In the genomic region with DNA sequence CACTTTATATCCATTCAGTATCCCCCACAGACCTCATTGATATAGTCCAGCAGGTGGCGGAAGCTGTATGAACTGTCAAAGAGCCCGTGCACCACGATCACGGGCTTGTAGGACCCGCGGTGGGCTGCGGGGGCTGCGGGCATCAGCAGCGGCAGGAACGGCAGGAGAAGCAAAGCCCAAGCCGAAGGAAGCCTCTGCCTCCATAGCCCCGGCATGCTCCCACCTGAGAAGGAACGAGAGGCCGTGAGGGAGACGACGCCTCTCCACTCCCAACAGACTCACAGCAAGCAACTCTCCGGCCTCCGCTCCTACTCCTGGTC, we compare ENCODE assay signal across 8 mouse cellular contexts. TPM values are rescaled to one million over a fixed set of nuclear protein-coding genes. Genes with fewer than 3 reads are reported as not detected.
DNase-seq lines count a peak whose midpoint lies in the region; ATAC-seq and TF ChIP-seq lines count a peak whose summit lies in the region.

No protein-coding gene starts in this region.

- no peak for TF ChIP-seq EP300 in liver, embryonic 14.5 days (IDR thresholded peaks at IDR 0.05; ENCODE audit: low read depth)

- WGBS in embryonic facial prominence, embryonic 10.5 days = under 1% methylated on average over 18 of the region's 18 CpGs
- WGBS in hindbrain, embryonic 11.5 days = 0% methylated on average over 18 of the region's 18 CpGs
- WGBS in liver, embryonic 14.5 days (ENCODE audit: insufficient replicate concordance) = under 1% methylated on average over 18 of the region's 18 CpGs
- WGBS in neural tube, embryonic 15.5 days = 0% methylated on average over 18 of the region's 18 CpGs

- H3K9ac ChIP-seq in hindbrain, embryonic 11.5 days (ENCODE audit: low read depth, low read length) = peak overlapping the region; percentile 64
- peak overlapping the region; percentile 68 for H3K9ac ChIP-seq in liver, embryonic 14.5 days (replicated peaks)
- peak overlapping the region; percentile 70 for H3K9ac ChIP-seq in neural tube, embryonic 15.5 days (replicated peaks)

- H3K36me3 ChIP-seq in testis, adult 2 months (ENCODE audit: control insufficient read depth, insufficient read depth, low read length) = no peaks in the 10 kb centered on the region
- H3K36me3 ChIP-seq in embryonic facial prominence, embryonic 10.5 days (replicated peaks) = peaks cover 35% of the 10 kb centered on the region
- no peaks in the 10 kb centered on the region for H3K36me3 ChIP-seq in hindbrain, embryonic 11.5 days (ENCODE audit: control insufficient read depth, insufficient read depth, low read length)
- no peaks in the 10 kb centered on the region for H3K36me3 ChIP-seq in liver, embryonic 14.5 days (replicated peaks; ENCODE audit: control insufficient read depth, insufficient read depth, low read depth)
- H3K36me3 ChIP-seq in neural tube, embryonic 15.5 days = peaks cover 21% of the 10 kb centered on the region

- no peak for TF ChIP-seq POLR2A in testis, adult 2 months (IDR thresholded peaks at IDR 0.05; ENCODE audit: control insufficient read depth, low read depth, low read length)

- H3K4me3 ChIP-seq in testis, adult 2 months (ENCODE audit: control insufficient read depth, low read depth, low read length) = peak overlapping the region; percentile 94
- H3K4me3 ChIP-seq in embryonic facial prominence, embryonic 10.5 days = peak overlapping the region; percentile 77
- H3K4me3 ChIP-seq in hindbrain, embryonic 11.5 days (ENCODE audit: low read depth, low read length) = peak overlapping the region; percentile 67
- H3K4me3 ChIP-seq in liver, embryonic 14.5 days (ENCODE audit: insufficient read depth in 1 of 2, low read depth in 2 of 2, low read length in 2 of 2) = peak overlapping the region; percentile 74 to 84
- H3K4me3 ChIP-seq in neural tube, embryonic 15.5 days (replicated peaks) = peak overlapping the region; percentile 78

- H3K9me3 ChIP-seq in embryonic facial prominence, embryonic 10.5 days = no peaks in the 10 kb centered on the region
- H3K9me3 ChIP-seq in hindbrain, embryonic 11.5 days (ENCODE audit: control insufficient read depth, low read length) = no peaks in the 10 kb centered on the region
- H3K9me3 ChIP-seq in liver, embryonic 14.5 days (ENCODE audit: control insufficient read depth, low read length) = no peaks in the 10 kb centered on the region
- no peaks in the 10 kb centered on the region for H3K9me3 ChIP-seq in neural tube, embryonic 15.5 days (replicated peaks)

- peaks cover 5% of the 10 kb centered on the region; the same call in 1 of the 2 replicates for H3K27me3 ChIP-seq in testis, adult 2 months (ENCODE audit: control insufficient read depth, insufficient read depth, low read length)
- peaks cover 33% of the 10 kb centered on the region for H3K27me3 ChIP-seq in embryonic facial prominence, embryonic 10.5 days (replicated peaks; ENCODE audit: low read depth, poor library complexity, severe bottlenecking)
- H3K27me3 ChIP-seq in hindbrain, embryonic 11.5 days (ENCODE audit: control insufficient read depth, insufficient read depth, low read length) = peaks cover 26% of the 10 kb centered on the region
- H3K27me3 ChIP-seq in liver, embryonic 14.5 days (ENCODE audit: control insufficient read depth, insufficient read depth, low read length) = peaks cover 38% of the 10 kb centered on the region
- peaks cover 10% of the 10 kb centered on the region; the same call in 1 of the 2 replicates for H3K27me3 ChIP-seq in neural tube, embryonic 15.5 days (replicated peaks)

- H3K4me2 ChIP-seq in hindbrain, embryonic 11.5 days (replicated peaks; ENCODE audit: low read depth, low read length) = peak overlapping the region; percentile 60
- H3K4me2 ChIP-seq in liver, embryonic 14.5 days (ENCODE audit: low read depth) = peak overlapping the region; percentile 88
- peak overlapping the region; percentile 90 for H3K4me2 ChIP-seq in neural tube, embryonic 15.5 days

- H3K4me1 ChIP-seq in testis, adult 2 months (ENCODE audit: control insufficient read depth, insufficient read depth, low read length) = peaks cover 44% of the 10 kb centered on the region
- H3K4me1 ChIP-seq in embryonic facial prominence, embryonic 10.5 days = peaks cover 59% of the 10 kb centered on the region
- peaks cover 29% of the 10 kb centered on the region for H3K4me1 ChIP-seq in hindbrain, embryonic 11.5 days (replicated peaks; ENCODE audit: control insufficient read depth, insufficient read depth, low read length)
- peaks cover 4 to 9% of the 10 kb centered on the region in 2 experiments for H3K4me1 ChIP-seq in liver, embryonic 14.5 days (replicated peaks; ENCODE audit: control insufficient read depth in 2 of 2, insufficient read depth in 2 of 2, low read length in 1 of 2)
- H3K4me1 ChIP-seq in neural tube, embryonic 15.5 days = peaks cover 57% of the 10 kb centered on the region

- ATAC-seq in hindbrain, embryonic 11.5 days (ENCODE audit: low FRiP score) = peak; percentile 46
- peak; percentile 36; the same call in 1 of the 2 replicates for ATAC-seq in liver, embryonic 14.5 days (ENCODE audit: insufficient read depth)
- peak; percentile 46 for ATAC-seq in neural tube, embryonic 15.5 days (ENCODE audit: low FRiP score)

- TF ChIP-seq CTCF in testis, adult 2 months (IDR thresholded peaks at IDR 0.05; ENCODE audit: control insufficient read depth, insufficient read depth, insufficient replicate concordance, low read depth, low read length) = peak; percentile 18; the same call in 1 of the 2 replicates
- TF ChIP-seq CTCF in liver, embryonic 14.5 days (IDR thresholded peaks at IDR 0.05; ENCODE audit: low read depth) = peak; percentile 70

- DNase-seq in testis, postnatal 14 days (ENCODE audit: low spot score) = no peak
- DNase-seq in embryonic facial prominence, embryonic 10.5 days (ENCODE audit: low spot score) = peak; percentile 66
- peak; percentile 69 for DNase-seq in hindbrain, embryonic 11.5 days (ENCODE audit: low spot score)
- no peak for DNase-seq in liver, embryonic 14.5 days (ENCODE audit: low read depth in 3 of 3, low spot score in 3 of 3)
- no peak for DNase-seq in urinary bladder, adult 2 months (ENCODE audit: low spot score)
- DNase-seq in ovary, postnatal 14 days (ENCODE audit: low spot score) = no peak

- peak overlapping the region; percentile 81 for H3K27ac ChIP-seq in testis, adult 2 months (ENCODE audit: control insufficient read depth, insufficient read depth, low read depth, low read length)
- peak overlapping the region; percentile 92 for H3K27ac ChIP-seq in embryonic facial prominence, embryonic 10.5 days (replicated peaks)
- H3K27ac ChIP-seq in hindbrain, embryonic 11.5 days (ENCODE audit: low read depth, low read length) = peak overlapping the region; percentile 8
- H3K27ac ChIP-seq in liver, embryonic 14.5 days = 0 out of 2 replicates have a peak overlapping the region, but pooled peaks have one; percentile 23
- peak overlapping the region; percentile 93 for H3K27ac ChIP-seq in neural tube, embryonic 15.5 days (replicated peaks)

RNA-seq across cellular contexts. Expression of gene Ppt2, which starts 1.6 kb away (rescaled TPM):
- polyA plus RNA-seq in testis, adult 2 months (2012; rRNA removed) = 15.9 and 20.2 TPM in 2 replicates
- polyA plus RNA-seq in embryonic facial prominence, embryonic 10.5 days (2016; fragmentation: Nextera tagmentation; extraction: Ambion mirVana) = 18.6 and 19.5 TPM in 2 replicates
- polyA plus RNA-seq in hindbrain, embryonic 11.5 days (2014; fragmentation: Nextera tagmentation; extraction: Ambion mirVana) = 23.6 and 26.0 TPM in 2 replicates
- 10.4 and 11.6 TPM in 2 replicates for polyA plus RNA-seq in liver, embryonic 14.5 days (2012; rRNA removed)
- 10.5 and 12.9 TPM in 2 replicates for polyA plus RNA-seq in liver, embryonic 14.5 days (2014; fragmentation: Nextera tagmentation; extraction: Ambion mirVana)
- polyA plus RNA-seq in neural tube, embryonic 15.5 days (2015; fragmentation: Nextera tagmentation; extraction: Ambion mirVana) = 20.1 and 21.3 TPM in 2 replicates
- 22.8 and 24.8 TPM in 2 replicates for polyA plus RNA-seq in urinary bladder, adult 2 months (2012; rRNA removed)

RNA-seq across cellular contexts. Expression of gene Prrt1, which starts 2.6 kb away (rescaled TPM):
- polyA plus RNA-seq in testis, adult 2 months (2012; rRNA removed) = 1.5 and 1.6 TPM in 2 replicates
- polyA plus RNA-seq in embryonic facial prominence, embryonic 10.5 days (2016; fragmentation: Nextera tagmentation; extraction: Ambion mirVana) = 0.12 and 0.18 TPM in 2 replicates
- polyA plus RNA-seq in hindbrain, embryonic 11.5 days (2014; fragmentation: Nextera tagmentation; extraction: Ambion mirVana) = 1.0 and 2.0 TPM in 2 replicates
- polyA plus RNA-seq in liver, embryonic 14.5 days (2012; rRNA removed) = 0.04 and 0.11 TPM in 2 replicates
- not detected in 2 replicates for polyA plus RNA-seq in liver, embryonic 14.5 days (2014; fragmentation: Nextera tagmentation; extraction: Ambion mirVana)
- 6.3 and 7.3 TPM in 2 replicates for polyA plus RNA-seq in neural tube, embryonic 15.5 days (2015; fragmentation: Nextera tagmentation; extraction: Ambion mirVana)
- polyA plus RNA-seq in urinary bladder, adult 2 months (2012; rRNA removed) = 8.0 and 11.1 TPM in 2 replicates

RNA-seq across cellular contexts. Expression of gene Egfl8, which starts 11.0 kb away (rescaled TPM):
- polyA plus RNA-seq in testis, adult 2 months (2012; rRNA removed) = 0.53 and 0.54 TPM in 2 replicates
- polyA plus RNA-seq in embryonic facial prominence, embryonic 10.5 days (2016; fragmentation: Nextera tagmentation; extraction: Ambion mirVana) = 4.0 and 4.2 TPM in 2 replicates
- polyA plus RNA-seq in hindbrain, embryonic 11.5 days (2014; fragmentation: Nextera tagmentation; extraction: Ambion mirVana) = 4.4 and 4.7 TPM in 2 replicates
- polyA plus RNA-seq in liver, embryonic 14.5 days (2012; rRNA removed) = 0.39 and 0.40 TPM in 2 replicates
- 0.10 and 0.27 TPM in 2 replicates for polyA plus RNA-seq in liver, embryonic 14.5 days (2014; fragmentation: Nextera tagmentation; extraction: Ambion mirVana)
- 12.3 and 14.9 TPM in 2 replicates for polyA plus RNA-seq in neural tube, embryonic 15.5 days (2015; fragmentation: Nextera tagmentation; extraction: Ambion mirVana)
- 9.3 and 10.6 TPM in 2 replicates for polyA plus RNA-seq in urinary bladder, adult 2 months (2012; rRNA removed)

RNA-seq across cellular contexts. Expression of gene Fkbpl, which starts 17.8 kb away (rescaled TPM):
- 156 and 172 TPM in 2 replicates for polyA plus RNA-seq in testis, adult 2 months (2012; rRNA removed)
- polyA plus RNA-seq in embryonic facial prominence, embryonic 10.5 days (2016; fragmentation: Nextera tagmentation; extraction: Ambion mirVana) = 16.6 and 17.3 TPM in 2 replicates
- 16.4 and 17.2 TPM in 2 replicates for polyA plus RNA-seq in hindbrain, embryonic 11.5 days (2014; fragmentation: Nextera tagmentation; extraction: Ambion mirVana)
- polyA plus RNA-seq in liver, embryonic 14.5 days (2012; rRNA removed) = 0.47 and 1.6 TPM in 2 replicates
- polyA plus RNA-seq in liver, embryonic 14.5 days (2014; fragmentation: Nextera tagmentation; extraction: Ambion mirVana) = 2.9 and 3.2 TPM in 2 replicates
- 14.9 and 15.8 TPM in 2 replicates for polyA plus RNA-seq in neural tube, embryonic 15.5 days (2015; fragmentation: Nextera tagmentation; extraction: Ambion mirVana)
- polyA plus RNA-seq in urinary bladder, adult 2 months (2012; rRNA removed) = 4.6 and 7.2 TPM in 2 replicates

RNA-seq across cellular contexts. Expression of gene Atf6b, which starts 20.2 kb away (rescaled TPM):
- polyA plus RNA-seq in testis, adult 2 months (2012; rRNA removed) = 27.9 and 28.4 TPM in 2 replicates
- polyA plus RNA-seq in embryonic facial prominence, embryonic 10.5 days (2016; fragmentation: Nextera tagmentation; extraction: Ambion mirVana) = 103 and 104 TPM in 2 replicates
- 61.9 and 67.5 TPM in 2 replicates for polyA plus RNA-seq in hindbrain, embryonic 11.5 days (2014; fragmentation: Nextera tagmentation; extraction: Ambion mirVana)
- 15.5 and 16.6 TPM in 2 replicates for polyA plus RNA-seq in liver, embryonic 14.5 days (2012; rRNA removed)
- 11.3 and 12.6 TPM in 2 replicates for polyA plus RNA-seq in liver, embryonic 14.5 days (2014; fragmentation: Nextera tagmentation; extraction: Ambion mirVana)
- polyA plus RNA-seq in neural tube, embryonic 15.5 days (2015; fragmentation: Nextera tagmentation; extraction: Ambion mirVana) = 109 and 112 TPM in 2 replicates
- 39.2 and 42.1 TPM in 2 replicates for polyA plus RNA-seq in urinary bladder, adult 2 months (2012; rRNA removed)

Comparison
In these comparisons a context has a peak if more than half of its experiments do, and no peak if none do; other contexts are left out.
1. H3K27ac ChIP-seq: peak in every context shown above with its lines; median percentile 93 in neural tube, embryonic 15.5 days; 92 in embryonic facial prominence, embryonic 10.5 days; 81 in testis, adult 2 months; 23 in liver, embryonic 14.5 days; 8 in hindbrain, embryonic 11.5 days.
2. DNase-seq: peak in embryonic facial prominence, embryonic 10.5 days (single experiment) and hindbrain, embryonic 11.5 days (single experiment); none in testis, postnatal 14 days (single experiment), liver, embryonic 14.5 days (0 of 3), urinary bladder, adult 2 months (single experiment) and ovary, postnatal 14 days (single experiment).
3. Peak in every context shown above with its lines, with median percentiles within 50 percentile points of each other: H3K4me3 ChIP-seq, ATAC-seq, H3K4me2 ChIP-seq and H3K9ac ChIP-seq.